Mouse (Mus musculus) adrenal gland, adult 2 months (tissue): ENCODE results near the gene Fmnl2. TPM values are rescaled to one million over a fixed set of nuclear protein-coding genes. Genes with fewer than 3 reads are reported as not detected.
A peak's percentile ranks its signal among the peaks of the same experiment; 100 is the strongest.

Experiments
- DNase-seq: peaks from one replicate; pipeline ENCODE4 v3.0.0; 2021
- polyA plus RNA-seq: library from polyadenylated mRNA; depleted of rRNA; stranded (reverse); fragments of >200 nt; gene quantifications from 2 replicates; pipeline ENCODE4 v1.2.3, GENCODE M21; 2012
- total RNA-seq, 2 experiments: library from RNA; stranded (reverse); gene quantifications; 2 replicates each; pipeline ENCODE4 v1.2.3; 2021

Fmnl2 gene
- total and polyA plus RNA-seq, 3 experiments = 2.3 to 26.9 (median 17.1) TPM

- DNase-seq = no peak
Measured at GRCm38 (mm10) chr2:52915536-52915935, 57.9 kb downstream of the Fmnl2 start.

- DNase-seq = peak; percentile 32
Measured at GRCm38 (mm10) chr2:52918094-52918493, 60.4 kb downstream of the Fmnl2 start.

GRCm38 (mm10) chr2:52920701-52921435 lies 63.2 kb downstream of the Fmnl2 start:
- no peak for DNase-seq

- no peak for DNase-seq
Measured at GRCm38 (mm10) chr2:52925062-52925461, 67.4 kb downstream of the Fmnl2 start.

DNA sequence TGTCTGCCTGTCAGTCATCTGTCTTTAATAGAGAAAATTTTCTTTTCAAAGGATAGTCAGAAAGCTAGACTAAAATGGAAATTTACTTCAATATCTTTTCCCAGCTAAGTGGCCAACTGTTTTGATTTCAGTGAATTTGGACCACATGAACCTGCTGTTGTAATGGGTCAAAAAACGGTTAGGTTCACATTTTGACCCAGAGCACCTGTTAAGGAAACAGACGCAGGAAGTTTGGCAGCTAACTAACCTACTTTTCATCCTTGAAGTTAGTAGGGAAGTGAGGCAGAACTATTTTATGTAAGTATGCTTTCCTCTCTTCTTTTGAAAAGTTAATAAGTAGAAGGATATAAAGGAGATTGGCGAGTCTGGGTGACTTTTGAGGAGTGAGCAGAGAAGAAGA lies 69.7 kb downstream of the Fmnl2 start:
- DNase-seq = no peak

- DNase-seq = no peak
Measured at GRCm38 (mm10) chr2:52927858-52928301, 70.2 kb downstream of the Fmnl2 start.

GRCm38 (mm10) chr2:52928401-52928800 lies 70.7 kb downstream of the Fmnl2 start:
- DNase-seq = no peak

GRCm38 (mm10) chr2:52930106-52930868 lies 72.6 kb downstream of the Fmnl2 start:
- DNase-seq = peak; percentile 61

DNA sequence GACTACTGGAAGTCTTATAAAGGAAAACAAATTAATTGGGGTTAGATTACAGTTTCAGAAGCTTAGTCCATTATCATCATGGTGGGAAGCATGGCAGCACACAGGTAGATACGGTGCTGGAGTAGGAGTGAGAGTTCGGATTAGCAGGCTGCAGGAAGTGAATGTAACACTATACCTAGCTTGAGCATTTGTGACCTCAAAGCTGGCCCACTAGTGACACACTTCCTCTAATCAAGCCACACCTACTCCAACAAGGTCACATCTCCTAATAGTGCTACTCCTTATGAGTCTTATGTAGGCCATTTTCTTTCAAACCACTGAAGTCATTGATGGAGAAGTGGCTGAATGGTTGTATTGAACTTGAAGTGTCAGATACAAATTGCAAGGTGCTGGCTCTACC lies 73.7 kb downstream of the Fmnl2 start:
- no peak for DNase-seq

GRCm38 (mm10) chr2:52935906-52936305 lies 78.2 kb downstream of the Fmnl2 start:
- DNase-seq = no peak

GRCm38 (mm10) chr2:52938351-52939074 lies 80.9 kb downstream of the Fmnl2 start:
- no peak for DNase-seq

GRCm38 (mm10) chr2:52943644-52944423 lies 86.2 kb downstream of the Fmnl2 start:
- no peak for DNase-seq

- DNase-seq = peak; percentile 53
Measured at GRCm38 (mm10) chr2:52944594-52944993, 86.9 kb downstream of the Fmnl2 start.

- DNase-seq = no peak
Measured at GRCm38 (mm10) chr2:52946074-52946473, 88.4 kb downstream of the Fmnl2 start.

GRCm38 (mm10) chr2:52946524-52947186 lies 89.0 kb downstream of the Fmnl2 start:
- DNase-seq = no peak

DNA sequence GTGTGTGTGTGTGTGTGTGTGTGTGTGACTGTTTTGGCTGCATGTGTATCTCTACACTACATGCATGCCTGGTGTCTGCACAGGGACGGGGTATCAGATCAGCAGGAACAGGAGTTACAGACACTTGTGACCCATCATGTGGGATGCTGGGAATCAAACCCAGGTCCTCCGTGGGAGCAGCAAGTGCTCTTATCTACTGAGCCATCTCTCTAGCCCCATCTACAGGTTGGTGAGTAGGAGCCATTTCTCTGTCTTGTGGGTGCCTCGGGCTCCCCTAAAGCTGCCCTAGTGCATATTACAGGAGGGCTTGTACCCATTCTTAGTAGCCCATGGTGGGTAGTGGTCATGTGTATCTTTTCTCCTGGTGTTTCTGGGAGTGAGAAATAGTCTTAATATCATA lies 90.7 kb downstream of the Fmnl2 start:
- no peak for DNase-seq

GRCm38 (mm10) chr2:52949556-52949955 lies 91.9 kb downstream of the Fmnl2 start:
- no peak for DNase-seq

DNA sequence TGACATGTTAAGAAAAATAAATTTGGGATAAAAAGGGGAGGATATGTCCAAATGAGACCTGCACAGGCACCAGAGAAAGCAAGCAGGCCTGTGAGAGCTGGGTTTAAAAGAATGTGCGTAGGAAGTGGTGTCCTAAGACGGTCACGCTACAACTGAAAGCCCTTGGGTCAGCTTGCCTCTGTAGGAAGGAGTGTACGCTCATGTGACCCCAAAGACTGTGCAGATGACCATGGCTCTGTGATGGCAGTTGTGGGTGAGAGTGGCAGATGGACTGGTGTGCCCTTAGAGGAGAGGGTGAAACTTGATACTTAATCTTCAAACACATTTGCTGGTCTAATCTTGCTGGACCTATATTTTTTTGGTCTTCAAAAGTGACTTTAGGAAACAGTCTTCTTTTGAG lies 92.6 kb downstream of the Fmnl2 start:
- DNase-seq = no peak

GRCm38 (mm10) chr2:52952202-52952730 lies 94.6 kb downstream of the Fmnl2 start:
- no peak for DNase-seq

- DNase-seq = peak; percentile 96
Measured at GRCm38 (mm10) chr2:52955090-52955489, 97.4 kb downstream of the Fmnl2 start.

GRCm38 (mm10) chr2:52955831-52956230 lies 98.2 kb downstream of the Fmnl2 start:
- peak; percentile 52 for DNase-seq
